Mouse (Mus musculus): ENCODE measurements around the gene Hist4h4. TPM values are rescaled to one million over a fixed set of nuclear protein-coding genes. Genes with fewer than 3 reads are reported as not detected.

The Hist4h4 gene
- 25.4 TPM for total RNA-seq (2023)

DNA sequence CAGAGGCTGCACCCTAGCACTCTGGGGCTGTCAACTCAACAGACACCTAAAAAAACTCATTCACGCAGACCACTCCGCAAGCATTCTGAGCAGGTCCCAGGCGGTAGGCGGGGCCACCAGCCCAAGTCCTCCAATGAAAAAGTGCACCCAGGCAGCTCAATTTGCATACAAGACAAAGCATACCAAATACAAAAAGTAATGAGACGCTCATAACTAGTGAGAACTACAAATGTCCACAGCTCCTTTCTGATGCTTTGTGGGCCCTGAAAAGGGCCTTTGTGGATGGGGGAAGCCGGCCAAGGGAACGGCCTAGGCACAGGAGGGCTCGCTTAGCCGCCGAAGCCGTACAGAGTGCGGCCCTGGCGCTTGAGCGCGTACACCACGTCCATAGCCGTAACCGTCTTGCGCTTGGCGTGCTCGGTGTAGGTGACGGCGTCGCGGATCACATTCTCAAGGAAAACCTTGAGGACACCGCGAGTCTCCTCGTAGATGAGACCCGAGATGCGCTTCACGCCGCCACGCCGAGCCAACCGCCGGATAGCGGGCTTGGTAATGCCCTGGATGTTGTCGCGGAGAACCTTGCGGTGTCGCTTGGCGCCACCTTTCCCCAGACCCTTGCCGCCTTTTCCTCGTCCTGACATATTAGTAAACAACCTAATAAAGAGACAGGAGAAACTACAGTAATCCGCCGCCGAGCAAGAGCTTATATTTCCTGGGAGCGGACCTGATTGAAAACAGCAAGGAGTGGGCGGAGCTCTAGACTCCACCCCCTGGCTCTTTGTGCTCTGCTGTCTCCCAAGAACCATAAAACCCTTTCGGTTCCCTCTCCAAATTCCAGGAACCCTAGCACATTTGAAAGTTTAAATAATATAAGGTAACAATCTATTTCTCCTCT is at the start of gene Hist4h4:
Gene Hist4h4 (minus strand): TSS at position 677 of the 895 bp plus-strand sequence.

DNA sequence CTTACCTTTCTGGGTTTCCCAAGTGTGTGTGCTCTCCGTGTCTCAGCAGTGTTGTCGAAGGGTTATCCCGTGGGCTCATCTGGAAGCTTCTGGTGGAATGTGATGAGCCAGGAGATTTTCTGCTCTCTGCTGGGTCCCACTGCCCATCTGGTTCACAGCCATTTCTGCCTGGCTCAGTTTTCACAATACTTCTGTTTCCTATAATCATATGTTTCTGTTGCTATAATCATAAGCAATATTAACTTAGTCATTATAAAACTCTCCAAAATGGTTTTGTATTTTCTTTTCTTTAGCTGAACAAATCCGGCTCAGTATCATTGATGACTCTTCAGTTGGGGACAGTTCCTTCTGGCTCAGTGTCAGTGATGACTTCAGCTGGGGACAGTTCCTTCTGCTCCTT is 31.1 kb upstream of the Hist4h4 start, which contains the start of gene Smco3:
Gene Smco3 (minus strand): TSS at position 101 of the 400 bp plus-strand sequence.

DNA sequence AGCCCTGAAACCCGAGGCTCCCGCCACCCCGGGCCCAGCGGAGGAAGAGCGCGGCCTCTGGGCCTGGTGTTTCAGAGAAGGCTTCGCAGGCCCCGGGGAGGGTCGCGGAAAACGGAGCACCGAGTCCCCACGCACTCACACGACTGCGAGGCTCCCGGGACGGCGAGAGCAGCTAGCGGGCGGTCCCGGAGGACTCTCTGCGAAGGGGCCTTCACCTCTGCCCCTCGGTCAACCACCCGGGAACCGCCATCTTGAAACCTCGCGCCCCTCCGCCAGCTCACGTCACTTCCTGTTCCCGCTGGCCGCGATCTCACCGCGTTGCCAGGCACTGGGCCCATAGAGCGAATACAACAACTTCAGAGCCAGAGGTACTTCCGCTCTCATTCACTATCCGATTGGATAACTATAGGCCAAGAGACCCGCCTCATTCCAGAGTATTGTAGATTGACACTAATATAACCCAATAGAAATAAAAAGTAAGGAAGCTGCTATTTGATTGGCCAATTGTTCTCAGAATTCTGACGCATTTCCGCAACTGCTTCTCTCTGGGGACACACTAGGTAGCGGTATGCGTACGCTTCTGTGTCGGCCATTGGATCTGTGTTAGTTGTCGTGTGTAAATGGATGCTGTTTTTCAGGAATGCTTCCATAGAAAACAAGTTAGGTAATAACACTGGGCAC is 23.8 kb upstream of the Hist4h4 start, which contains the start of gene Wbp11:
Gene Wbp11 (minus strand): TSS at position 353 of the 681 bp plus-strand sequence.

DNA sequence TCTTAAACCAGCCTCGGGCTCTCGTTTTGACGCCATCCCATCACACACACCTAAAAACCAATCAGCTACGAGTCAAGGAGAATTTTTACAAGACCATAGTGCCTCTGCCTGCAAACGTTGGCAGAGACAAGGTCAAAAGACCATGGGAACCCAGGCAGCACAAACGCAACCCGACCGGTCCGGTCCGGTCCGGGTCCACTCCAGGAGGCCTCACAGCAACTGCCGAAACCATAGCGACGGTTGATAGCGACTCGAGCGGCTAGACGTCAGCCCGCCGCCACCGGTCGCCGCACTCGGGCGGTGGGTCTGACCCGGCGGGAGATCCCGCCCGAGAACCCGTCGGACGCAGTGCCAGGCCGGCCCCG is 23.3 kb upstream of the Hist4h4 start, which contains the start of gene BC049715:
Gene BC049715 (plus strand): TSS at position 111 of the 365 bp plus-strand sequence.

DNA sequence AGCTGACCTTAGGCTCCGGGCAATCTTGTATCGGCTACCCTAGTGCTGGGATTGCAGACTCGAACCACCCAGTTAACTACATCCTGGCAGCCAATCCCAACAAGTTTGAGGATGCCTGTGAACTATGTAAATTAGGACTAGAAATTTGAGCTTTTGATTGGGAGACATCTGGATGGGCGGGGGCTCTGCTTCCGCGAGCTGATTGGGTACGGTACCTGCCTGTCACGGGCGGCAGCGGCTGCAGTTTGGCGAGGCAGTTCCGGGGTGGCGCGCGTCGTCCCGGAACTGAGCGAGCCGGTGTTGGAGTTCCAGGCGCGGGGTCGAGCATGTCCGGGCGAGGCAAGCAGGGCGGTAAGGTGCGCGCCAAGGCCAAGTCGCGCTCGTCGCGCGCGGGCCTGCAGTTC is 3.8 kb upstream of the Hist4h4 start, which contains the start of gene H2afj:
Gene H2afj (plus strand): TSS at position 231 of the 404 bp plus-strand sequence.

DNA sequence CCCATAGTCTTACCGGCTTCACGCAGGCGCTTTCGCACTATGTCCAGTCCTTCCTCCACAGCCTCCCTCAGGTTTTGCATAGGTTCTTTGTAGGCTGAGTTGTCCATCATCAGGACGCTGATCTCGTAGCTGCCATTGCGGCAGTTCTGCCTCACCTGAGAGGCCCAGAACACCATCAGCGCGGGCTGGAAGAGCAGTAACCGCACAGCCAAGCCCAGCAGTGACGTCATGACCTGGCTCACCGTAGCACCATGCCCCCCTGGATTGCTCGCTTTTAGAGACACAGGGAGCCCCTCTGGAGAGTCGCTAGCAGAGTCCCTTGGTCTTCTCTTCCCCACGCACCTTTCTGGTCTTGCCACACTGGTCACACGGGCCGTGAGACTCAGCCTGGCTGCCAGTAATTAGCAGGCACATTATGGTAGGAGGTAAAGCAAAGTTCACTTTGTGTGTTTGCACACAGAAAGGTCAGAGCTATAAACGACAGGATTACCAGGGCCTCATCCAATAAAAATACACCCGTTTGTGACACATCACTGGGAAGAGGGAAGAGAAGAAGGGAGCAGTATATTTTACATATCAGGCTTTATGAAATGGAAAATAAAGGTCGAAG is 22.7 kb downstream of the Hist4h4 start, which contains the start of gene Gucy2c:
Gene Gucy2c (minus strand): TSS at position 389 of the 610 bp plus-strand sequence.

Other genes with a start within 250 kb of the Hist4h4 start
- gene Plbd1, start 142.5 kb downstream of the Hist4h4 start, total RNA-seq (2023), result 11.8 TPM
- not detected for gene Gucy2c, start 22.6 kb downstream of the Hist4h4 start, total RNA-seq (2023)
- gene H2afj, start 3.8 kb upstream of the Hist4h4 start, total RNA-seq (2023), result 70.5 TPM
- 5.0 TPM for gene BC049715, start 23.2 kb upstream of the Hist4h4 start, total RNA-seq (2023)
- 182 TPM for gene Wbp11, start 23.8 kb upstream of the Hist4h4 start, total RNA-seq (2023)
- not detected for gene Smco3, start 31.0 kb upstream of the Hist4h4 start, total RNA-seq (2023)
- gene Art4, start 53.3 kb upstream of the Hist4h4 start, total RNA-seq (2023), result 9.0 TPM
- not detected for gene Mgp, start 71.4 kb upstream of the Hist4h4 start, total RNA-seq (2023)
- 10.0 TPM for gene Erp27, start 117.8 kb upstream of the Hist4h4 start, total RNA-seq (2023)
- gene Pde6h, start 119.4 kb upstream of the Hist4h4 start, total RNA-seq (2023), result not detected
- gene Arhgdib, start 137.5 kb upstream of the Hist4h4 start, total RNA-seq (2023), result 975 TPM

Measured in CD8-positive naive resting alpha-beta T cell, adult 57 days (primary cell).